Mouse (Mus musculus) kidney, embryonic 16.5 days (tissue): ENCODE measurements around the gene Adad1. TPM values are rescaled to one million over a fixed set of nuclear protein-coding genes. Genes with fewer than 3 reads are reported as not detected.

Experiments used
- ATAC-seq: fragments of 200-750 bp; cut with Nextera tagmentation; 2 replicates; pipeline ENCODE4 v1.8.0; 2017; ENCODE audit warnings: moderate TSS enrichment; ENCODE audit not compliant: low FRiP score, low TSS enrichment
- H3K27ac ChIP-seq: fragments of 300-500 bp; sonication (generic); 2 replicates; pipeline ENCODE4 v1.5.1; 2014; ENCODE audit warnings: low read length
- H3K27me3 ChIP-seq: fragments of 300-500 bp; sonication (generic); 2 replicates; pipeline ENCODE4 v1.6.1; 2014; ENCODE audit warnings: low read length, control low read depth, mixed read lengths; ENCODE audit not compliant: insufficient read depth
- H3K36me3 ChIP-seq: fragments of 300-500 bp; sonication (generic); 2 replicates; pipeline ENCODE4 v1.6.1; 2014; ENCODE audit warnings: low read length, control low read depth, mixed read lengths; ENCODE audit not compliant: insufficient read depth
- H3K4me1 ChIP-seq: fragments of 300-500 bp; sonication (generic); 2 replicates; pipeline ENCODE4 v1.6.1; 2014; ENCODE audit warnings: low read length, control low read depth, mixed read lengths; ENCODE audit not compliant: insufficient read depth
- H3K4me2 ChIP-seq: fragments of 300-500 bp; sonication (generic); replicated peaks from 2 replicates; pipeline ENCODE4 v1.6.1; 2014; ENCODE audit warnings: low read depth, low read length
- H3K4me3 ChIP-seq: fragments of 300-500 bp; sonication (generic); 2 replicates; pipeline ENCODE4 v1.5.1; 2014; ENCODE audit warnings: mild to moderate bottlenecking, low read length
- H3K9ac ChIP-seq: fragments of 300-500 bp; sonication (generic); replicated peaks from 2 replicates; pipeline ENCODE4 v1.6.1; 2014; ENCODE audit warnings: low read length
- H3K9me3 ChIP-seq: fragments of 300-500 bp; sonication (generic); 2 replicates; pipeline ENCODE4 v1.6.1; 2016; ENCODE audit warnings: low read length, control low read depth
- WGBS: fragments of 180-500 bp; shearing (Covaris S2); extraction: QIAGEN DNeasy Blood & Tissue Kit; methylation state at CpG from one replicate; pipeline ENCODE4 v1.1.7; 2014; 5-methylcytosine and 5-hydroxymethylcytosine counted together
- polyA plus RNA-seq: library from polyadenylated mRNA; unstranded; fragments of >200 nt; fragmentation: Nextera tagmentation; extraction: Ambion mirVana; gene quantifications from 2 replicates; pipeline ENCODE4 v1.2.1, GENCODE M21; 2015

Gene Adad1
- polyA plus RNA-seq, 1 experiment from 2014 or later = 0.17 TPM

DNA sequence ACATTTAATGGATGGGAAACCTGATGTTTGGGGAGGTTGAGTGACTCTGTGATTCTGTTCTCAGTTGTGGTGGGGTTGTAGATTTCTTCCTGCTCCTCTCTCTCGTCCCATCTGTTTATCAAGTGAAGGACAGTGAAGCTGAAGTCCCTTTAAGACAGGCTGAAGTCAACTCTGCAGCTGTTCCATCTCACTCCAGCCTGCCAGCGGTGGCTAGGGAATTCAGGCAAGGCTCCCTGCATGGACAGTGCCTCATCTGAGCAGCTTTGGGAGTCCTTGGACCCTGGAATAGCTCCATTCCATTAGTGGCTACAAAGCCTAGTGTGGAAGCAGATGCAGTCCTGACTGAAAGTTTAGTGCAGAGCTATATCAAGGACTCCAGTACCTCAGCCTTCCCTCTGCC is 65.7 kb downstream of the Adad1 start:
- Histone ChIP-seq H3K9ac (no peak overlapping the region), H3K4me3 (no peak overlapping the region), H3K4me1 (no peaks in the 10 kb centered on the region), H3K4me2 (no peak overlapping the region), H3K27ac (no peak overlapping the region), H3K9me3 (no peaks in the 10 kb centered on the region), H3K36me3 (no peaks in the 10 kb centered on the region), H3K27me3 (no peaks in the 10 kb centered on the region)
- ATAC-seq = no peak
- 48% methylated on average over 2 of the region's 2 CpGs for WGBS

DNA sequence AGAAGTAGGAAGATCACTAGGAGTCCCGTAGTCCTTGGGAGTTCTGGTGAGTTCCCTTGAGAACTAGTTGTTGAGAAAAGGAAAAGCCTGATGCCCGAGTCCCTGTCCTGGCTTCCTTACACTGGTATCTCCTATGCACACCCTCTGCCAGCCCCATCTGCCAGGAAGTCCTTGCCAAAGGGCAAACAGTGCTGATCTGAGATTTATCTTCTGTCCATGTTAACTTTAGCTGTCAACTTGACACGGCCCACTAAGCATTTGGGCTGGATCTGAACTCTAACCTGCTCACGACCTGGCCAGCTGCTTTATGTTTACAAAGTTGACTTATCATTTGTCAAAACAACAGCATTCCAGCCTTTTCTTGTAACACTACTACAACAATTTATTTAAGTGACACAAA is 73.9 kb downstream of the Adad1 start:
- 34% methylated on average over 4 of the region's 4 CpGs for whole genome bisulfite sequencing
- Histone ChIP-seq H3K4me1 (0 out of 2 replicates have a peak, but pooled peaks cover 5% of the 10 kb centered on the region), H3K27me3 (no peaks in the 10 kb centered on the region), H3K9ac (no peak overlapping the region), H3K4me2 (no peak overlapping the region), H3K36me3 (no peaks in the 10 kb centered on the region), H3K9me3 (no peaks in the 10 kb centered on the region), H3K4me3 (no peak overlapping the region), H3K27ac (no peak overlapping the region)
- peak; percentile 31; the same call in 1 of the 2 replicates for ATAC-seq

DNA sequence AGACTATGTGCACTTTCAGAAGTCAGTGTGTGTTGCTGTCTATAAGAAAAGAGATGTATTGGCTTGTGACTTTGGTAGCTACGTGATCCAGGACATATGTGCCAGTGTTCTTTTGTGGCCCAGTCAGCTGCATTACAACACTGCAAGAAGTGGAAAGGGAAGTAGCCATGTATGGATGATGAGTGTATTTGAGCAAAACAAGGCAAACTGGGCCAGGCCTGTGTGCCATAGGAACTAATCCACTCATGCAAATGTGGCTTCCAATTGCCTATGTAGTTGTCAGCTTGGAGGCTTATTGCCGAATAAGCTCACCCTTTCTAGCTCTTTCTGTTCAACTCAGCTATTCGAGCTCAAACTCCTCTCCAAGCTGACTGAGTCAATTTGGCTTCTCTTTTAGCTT is 75.9 kb downstream of the Adad1 start:
- H3K9me3 ChIP-seq = no peaks in the 10 kb centered on the region
- no peak overlapping the region for H3K9ac ChIP-seq
- ATAC-seq = no peak

DNA sequence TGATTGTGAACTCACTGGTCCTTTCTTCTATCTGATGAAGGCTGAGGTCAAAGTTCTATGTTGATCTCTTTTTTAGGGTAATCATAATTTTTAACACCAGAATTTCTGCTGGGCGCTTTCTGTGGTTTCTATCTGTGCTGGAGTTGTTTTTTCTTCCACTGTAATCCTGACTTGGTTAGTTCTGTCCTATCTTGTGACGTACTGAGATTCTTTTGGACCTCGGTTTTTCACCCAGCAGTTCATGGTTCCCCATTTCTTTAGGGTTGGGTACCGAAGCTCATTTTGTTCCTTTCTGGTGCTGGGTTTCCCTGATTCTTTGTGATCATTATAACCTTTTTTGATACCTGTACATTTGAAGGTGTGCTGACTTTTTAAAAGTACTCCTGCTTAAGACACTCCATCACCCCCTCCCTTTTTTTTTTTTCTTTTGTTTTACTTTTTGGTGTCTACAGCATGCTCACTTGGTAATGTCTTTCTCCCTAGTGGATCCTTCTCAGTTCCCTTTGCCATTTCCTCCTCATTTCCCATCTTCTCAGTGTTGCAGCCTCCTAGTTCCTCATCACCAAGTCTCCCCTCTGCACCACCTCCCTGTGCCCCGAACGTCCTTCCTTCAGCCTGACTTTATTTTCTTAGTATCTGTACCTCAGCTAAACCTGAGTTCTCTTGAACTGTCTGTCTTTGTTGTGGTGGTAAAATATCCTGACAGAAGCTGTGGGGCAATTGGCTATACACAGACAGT is 77.0 kb downstream of the Adad1 start:
- H3K4me1 ChIP-seq = peaks cover 6% of the 10 kb centered on the region
- ATAC-seq = no peak
- no peaks in the 10 kb centered on the region for H3K27me3 ChIP-seq
- H3K4me2 ChIP-seq = no peak overlapping the region
- H3K9ac ChIP-seq = no peak overlapping the region
- H3K9me3 ChIP-seq = no peaks in the 10 kb centered on the region
- 89% methylated on average over 6 of the region's 6 CpGs for WGBS
- no peak overlapping the region for H3K27ac ChIP-seq
- H3K36me3 ChIP-seq = no peaks in the 10 kb centered on the region
- H3K4me3 ChIP-seq = no peak overlapping the region

More for the DNA sequence above, 75.9 kb downstream of the Adad1 start:
- 89% methylated on average over 3 of the region's 3 CpGs for WGBS
- Histone ChIP-seq H3K27me3 (no peaks in the 10 kb centered on the region), H3K36me3 (no peaks in the 10 kb centered on the region), H3K27ac (no peak overlapping the region), H3K4me2 (no peak overlapping the region), H3K4me3 (no peak overlapping the region), H3K4me1 (0 out of 2 replicates have a peak, but pooled peaks cover 5% of the 10 kb centered on the region)

DNA sequence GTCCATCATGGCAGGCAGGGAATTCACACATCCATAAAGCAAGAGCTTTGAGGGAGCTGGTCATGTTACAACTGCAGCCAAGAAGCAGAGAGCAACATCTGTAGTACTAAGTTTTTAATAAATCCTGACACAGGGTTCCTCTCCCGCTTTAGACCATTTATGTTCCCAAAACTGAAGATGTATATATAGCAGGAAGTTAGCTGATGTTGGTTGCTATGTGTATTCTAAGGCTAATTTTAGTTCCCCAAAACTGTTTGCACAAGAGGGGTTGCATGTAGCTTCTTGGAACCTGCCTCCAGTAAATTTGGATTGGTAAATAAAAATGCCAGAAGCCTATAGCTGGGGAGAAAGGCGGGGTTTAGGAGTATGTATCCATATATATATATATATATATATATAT is 78.5 kb downstream of the Adad1 start:
- Histone ChIP-seq H3K27me3 (no peaks in the 10 kb centered on the region), H3K27ac (no peak overlapping the region), H3K4me1 (peaks cover 14% of the 10 kb centered on the region), H3K9me3 (no peaks in the 10 kb centered on the region), H3K9ac (no peak overlapping the region), H3K36me3 (no peaks in the 10 kb centered on the region), H3K4me2 (no peak overlapping the region), H3K4me3 (no peak overlapping the region)
- ATAC-seq = no peak
- 79% methylated on average over 2 of the region's 2 CpGs for WGBS

DNA sequence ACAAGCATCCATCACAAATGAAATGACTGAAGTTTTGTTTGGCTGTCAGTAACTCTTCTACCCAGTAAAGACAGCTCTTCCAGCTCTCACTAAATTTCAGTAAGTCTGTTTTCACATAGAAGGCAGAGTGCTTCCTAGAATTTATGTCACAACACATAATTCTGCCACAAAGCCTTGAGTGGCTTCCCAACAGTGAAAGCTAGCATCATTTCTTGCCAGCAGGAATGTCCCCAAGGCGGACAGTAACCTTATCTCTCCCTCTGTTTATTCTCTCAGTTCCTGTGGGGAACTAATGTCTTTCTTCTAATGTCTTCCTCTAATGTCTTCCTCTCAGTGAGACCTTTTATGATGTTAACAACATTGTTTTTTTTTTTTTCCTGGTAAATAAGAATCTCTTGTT is 81.7 kb downstream of the Adad1 start:
- H3K4me3 ChIP-seq = no peak overlapping the region
- no peaks in the 10 kb centered on the region for H3K36me3 ChIP-seq
- no peaks in the 10 kb centered on the region for H3K9me3 ChIP-seq
- peaks cover 11% of the 10 kb centered on the region for H3K4me1 ChIP-seq
- H3K27me3 ChIP-seq = no peaks in the 10 kb centered on the region
- 20% methylated on average over 1 of the region's 1 CpGs for WGBS
- no peak overlapping the region for H3K27ac ChIP-seq
- no peak overlapping the region for H3K4me2 ChIP-seq
- H3K9ac ChIP-seq = no peak overlapping the region
- no peak for ATAC-seq

DNA sequence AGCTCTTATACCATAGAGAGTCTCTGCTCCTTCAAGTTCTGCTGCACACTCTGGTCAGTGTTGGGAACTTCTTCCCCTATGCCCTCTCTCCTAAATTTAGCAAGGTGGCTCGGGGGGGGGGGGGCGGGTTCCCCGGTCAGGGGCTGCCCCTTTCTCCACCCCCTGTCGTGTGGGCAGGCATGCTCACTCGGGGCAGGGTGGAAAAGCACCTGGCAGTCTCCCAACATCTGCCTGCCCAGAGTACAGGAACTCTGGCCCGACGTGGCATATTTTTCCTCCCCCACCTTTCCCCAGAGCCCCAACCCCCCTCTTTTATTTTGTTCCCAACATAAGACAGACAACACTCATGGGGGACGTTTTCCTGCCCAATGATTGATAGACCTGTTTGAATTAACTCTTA is 83.1 kb downstream of the Adad1 start:
- Histone ChIP-seq H3K27me3 (no peaks in the 10 kb centered on the region), H3K4me2 (0 out of 2 replicates have a peak overlapping the region, but pooled peaks have one; percentile 10), H3K4me1 (peaks cover 11% of the 10 kb centered on the region), H3K9ac (no peak overlapping the region), H3K27ac (no peak overlapping the region), H3K9me3 (no peaks in the 10 kb centered on the region), H3K4me3 (no peak overlapping the region), H3K36me3 (no peaks in the 10 kb centered on the region)
- 2% methylated on average over 8 of the region's 8 CpGs for WGBS
- peak; percentile 51; the same call in 1 of the 2 replicates for ATAC-seq

DNA sequence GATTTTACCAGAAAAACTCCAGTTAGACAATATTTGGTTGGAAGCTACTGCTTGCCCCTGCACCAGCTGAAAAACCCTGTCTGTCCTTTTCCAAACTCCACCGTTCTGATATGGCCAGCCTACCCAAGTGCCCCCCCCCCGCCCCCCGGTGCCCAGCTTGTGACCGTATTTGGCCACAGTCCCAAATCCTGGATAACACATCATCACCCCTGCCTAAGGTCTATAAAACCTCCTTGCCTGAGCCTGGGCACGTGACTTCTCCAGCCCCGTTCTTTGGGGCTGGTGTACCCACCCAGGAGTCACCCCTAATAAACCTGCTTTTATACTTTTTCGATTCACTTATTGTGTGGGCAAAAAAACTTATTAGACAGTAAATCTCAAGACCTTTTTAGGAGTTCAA is 83.5 kb downstream of the Adad1 start:
- Histone ChIP-seq H3K9me3 (no peaks in the 10 kb centered on the region), H3K4me3 (no peak overlapping the region), H3K4me2 (0 out of 2 replicates have a peak overlapping the region, but pooled peaks have one; percentile 10), H3K27ac (no peak overlapping the region), H3K4me1 (peaks cover 11% of the 10 kb centered on the region), H3K27me3 (no peaks in the 10 kb centered on the region), H3K9ac (no peak overlapping the region), H3K36me3 (no peaks in the 10 kb centered on the region)
- ATAC-seq = peak; percentile 35; the same call in 1 of the 2 replicates
- WGBS = 51% methylated on average over 7 of the region's 7 CpGs

DNA sequence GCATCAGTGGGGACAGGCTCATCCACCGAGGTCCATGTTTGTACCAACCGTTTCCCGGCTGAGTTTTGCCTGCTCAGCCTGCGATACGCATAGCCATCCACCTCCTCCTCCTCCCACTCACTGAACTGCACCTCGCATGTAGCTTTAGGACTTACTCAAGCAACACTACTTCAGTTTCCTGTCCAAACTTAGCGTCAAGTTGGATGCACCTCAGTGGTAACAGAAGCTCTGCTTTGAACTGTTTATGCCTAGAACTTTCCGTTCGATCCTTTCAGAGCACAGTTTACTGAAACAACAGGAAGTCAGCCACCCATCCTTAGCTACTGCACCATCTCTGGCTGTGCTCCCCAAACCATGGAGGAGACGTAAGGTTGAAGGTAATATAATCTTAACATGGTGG is 88.9 kb downstream of the Adad1 start:
- Histone ChIP-seq H3K27ac (no peak overlapping the region), H3K9ac (no peak overlapping the region), H3K27me3 (no peaks in the 10 kb centered on the region), H3K36me3 (no peaks in the 10 kb centered on the region), H3K4me2 (no peak overlapping the region; the same call in 1 of the 2 replicates), H3K4me1 (no peaks in the 10 kb centered on the region), H3K4me3 (no peak overlapping the region), H3K9me3 (no peaks in the 10 kb centered on the region)
- 40% methylated on average over 10 of the region's 10 CpGs for WGBS
- no peak for ATAC-seq

DNA sequence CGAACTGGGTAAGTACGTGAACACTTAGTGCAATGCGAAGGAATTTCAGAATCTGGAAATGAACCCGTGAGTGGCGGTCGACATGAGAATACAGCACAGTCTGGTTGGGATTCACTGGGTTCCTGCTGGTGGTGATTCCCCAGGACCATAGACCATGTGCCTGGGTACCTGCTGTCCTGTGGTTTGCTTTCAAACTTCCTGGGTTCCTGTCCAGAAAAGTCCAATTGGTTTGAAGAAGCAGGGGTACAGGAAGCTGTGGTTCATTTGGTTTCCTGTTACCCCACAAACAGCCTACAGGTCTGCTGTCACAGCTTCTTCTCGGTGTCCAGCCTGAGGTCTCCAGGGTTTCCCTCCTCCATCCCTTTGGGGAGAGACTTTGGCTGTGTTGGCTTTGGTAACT is 89.7 kb downstream of the Adad1 start:
- no peaks in the 10 kb centered on the region for H3K27me3 ChIP-seq
- no peak overlapping the region for H3K4me3 ChIP-seq
- no peak for ATAC-seq
- no peaks in the 10 kb centered on the region for H3K36me3 ChIP-seq
- H3K4me1 ChIP-seq = no peaks in the 10 kb centered on the region
- no peak overlapping the region for H3K27ac ChIP-seq
- H3K4me2 ChIP-seq = no peak overlapping the region
- WGBS = 97% methylated on average over 7 of the region's 7 CpGs
- no peaks in the 10 kb centered on the region for H3K9me3 ChIP-seq
- no peak overlapping the region for H3K9ac ChIP-seq
